Mouse (Mus musculus): ENCODE measurements around the gene Vipr2. TPM values are rescaled to one million over a fixed set of nuclear protein-coding genes. Genes with fewer than 3 reads are reported as not detected.

Vipr2 gene
- polyA plus RNA-seq, 1 experiment from 2014 or later = 2.7 TPM

DNA sequence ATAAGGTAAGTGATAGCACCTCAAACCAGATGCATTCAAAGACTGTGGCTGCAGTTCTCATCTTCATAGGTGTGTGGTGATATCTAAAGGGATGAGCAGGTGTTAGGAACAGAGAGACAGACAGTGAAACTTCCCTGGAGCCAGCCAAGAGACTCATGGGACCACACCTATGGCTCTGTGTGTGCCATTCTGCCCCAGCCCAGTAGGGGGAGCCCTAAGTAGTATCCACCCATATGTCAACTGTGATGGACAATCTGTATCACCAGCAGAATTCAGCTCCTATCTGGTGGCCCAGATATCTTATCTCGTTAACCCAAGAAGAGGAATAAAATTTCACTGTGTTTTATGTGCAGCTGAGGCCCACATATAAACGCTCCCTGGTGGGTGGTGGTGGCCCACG lies 99.4 kb downstream of the Vipr2 start:
- H3K36me3 ChIP-seq = no peaks in the 10 kb centered on the region
- H3K27ac ChIP-seq = no peak overlapping the region
- WGBS = 92% methylated on average over 3 of the region's 3 CpGs
- H3K9ac ChIP-seq = no peak overlapping the region
- ATAC-seq (ENCODE audit: insufficient number of reproducible peaks, low FRiP score, low TSS enrichment, low read depth) = no peak
- H3K27me3 ChIP-seq = no peaks in the 10 kb centered on the region
- H3K4me3 ChIP-seq = no peak overlapping the region
- H3K4me1 ChIP-seq = no peaks in the 10 kb centered on the region
- H3K4me2 ChIP-seq = no peak overlapping the region
- H3K9me3 ChIP-seq = no peaks in the 10 kb centered on the region

DNA sequence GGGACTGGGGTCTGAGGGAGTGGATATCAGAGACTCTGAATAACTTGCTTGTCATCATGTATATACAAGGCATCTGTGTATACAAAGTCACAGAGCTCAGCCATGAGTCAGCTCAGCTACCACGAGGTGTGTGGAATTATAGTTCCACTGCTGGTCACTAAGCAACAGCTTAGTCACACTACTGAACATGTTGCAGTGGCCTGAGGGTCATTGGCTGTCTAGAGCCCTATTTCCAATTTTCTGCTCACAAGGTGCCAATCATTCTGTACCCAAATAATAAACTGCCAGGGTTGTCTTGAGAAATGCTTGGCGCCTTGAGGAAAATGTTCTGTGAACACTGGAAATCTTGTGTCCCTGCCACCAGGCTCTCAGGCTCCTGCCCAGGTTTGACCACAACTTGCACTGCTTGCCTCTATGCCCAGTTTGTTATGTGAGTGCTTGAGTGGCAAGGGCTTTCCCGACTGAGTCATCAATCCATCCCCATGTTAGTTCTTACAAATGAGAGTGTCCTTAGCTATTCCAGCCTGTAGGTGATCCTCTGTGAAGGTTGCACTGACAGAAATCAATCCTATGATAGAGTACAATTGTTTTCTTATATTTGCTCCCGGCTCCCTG lies 104.0 kb downstream of the Vipr2 start:
- Histone ChIP-seq H3K27ac (no peak overlapping the region), H3K4me1 (no peaks in the 10 kb centered on the region), H3K4me2 (no peak overlapping the region), H3K4me3 (no peak overlapping the region), H3K9ac (no peak overlapping the region), H3K36me3 (no peaks in the 10 kb centered on the region), H3K9me3 (no peaks in the 10 kb centered on the region), H3K27me3 (no peaks in the 10 kb centered on the region)
- no peak for ATAC-seq (ENCODE audit: insufficient number of reproducible peaks, low FRiP score, low TSS enrichment, low read depth)
- WGBS = 76% methylated on average over 4 of the region's 4 CpGs

DNA sequence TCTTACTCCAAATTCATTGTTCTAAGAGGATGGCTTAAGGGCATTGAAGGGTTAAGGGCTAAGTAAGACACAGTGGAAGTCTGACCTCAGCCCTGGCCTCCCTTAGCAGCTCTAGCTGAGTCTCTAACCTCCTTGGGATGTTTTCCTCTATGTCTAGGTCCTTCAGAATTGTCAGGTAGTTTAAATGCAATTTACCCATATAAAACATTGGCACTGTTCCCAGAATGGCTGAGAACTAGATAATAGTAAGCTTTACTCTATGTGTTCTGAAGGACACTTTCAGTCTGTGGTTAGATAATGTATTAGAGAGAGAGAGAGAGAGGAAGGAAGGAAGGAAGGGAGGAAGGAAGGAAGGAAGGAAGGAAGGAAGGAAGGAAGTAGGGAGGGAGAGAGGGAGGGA lies 104.8 kb downstream of the Vipr2 start:
- H3K4me1 ChIP-seq = no peaks in the 10 kb centered on the region
- H3K27me3 ChIP-seq = no peaks in the 10 kb centered on the region
- no peaks in the 10 kb centered on the region for H3K9me3 ChIP-seq
- no peak for ATAC-seq (ENCODE audit: insufficient number of reproducible peaks, low FRiP score, low TSS enrichment, low read depth)
- H3K27ac ChIP-seq = no peak overlapping the region
- H3K4me3 ChIP-seq = no peak overlapping the region
- H3K4me2 ChIP-seq = no peak overlapping the region
- no peaks in the 10 kb centered on the region for H3K36me3 ChIP-seq
- no peak overlapping the region for H3K9ac ChIP-seq

DNA sequence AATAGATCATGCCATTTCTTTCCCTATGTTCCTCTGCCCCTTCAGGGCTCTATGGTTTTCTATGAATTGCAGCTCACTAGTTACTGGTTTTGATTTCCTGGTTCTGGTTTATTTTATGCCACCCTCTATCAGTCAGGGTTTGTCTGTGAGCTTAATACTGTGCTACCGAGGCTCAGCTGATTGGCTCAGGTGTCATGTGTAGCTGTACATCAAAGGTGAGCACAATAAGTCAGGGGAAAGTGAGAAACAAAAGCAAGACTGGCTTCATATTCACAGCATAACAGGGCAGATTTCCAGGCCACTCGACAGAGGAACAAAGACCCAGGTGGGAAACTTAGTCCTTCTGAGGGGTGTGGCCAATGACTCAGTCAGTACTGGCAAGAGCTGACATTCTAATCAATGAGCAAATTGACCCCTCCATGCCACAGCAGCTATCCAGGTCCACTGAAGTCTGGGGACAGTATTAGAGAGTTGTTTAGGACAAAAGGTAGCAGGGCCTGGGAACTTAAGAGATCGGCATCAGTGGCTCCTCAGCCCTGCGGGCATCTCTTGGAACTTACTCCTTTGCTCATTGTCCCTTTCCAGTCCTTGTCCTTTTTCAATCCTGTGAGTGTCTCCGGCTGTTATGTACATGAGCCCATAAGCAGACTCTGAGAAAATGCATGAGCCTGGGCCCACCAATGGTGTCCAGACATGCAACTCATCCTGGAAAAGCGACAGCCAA lies 105.8 kb downstream of the Vipr2 start:
- Histone ChIP-seq H3K27ac (no peak overlapping the region), H3K4me2 (no peak overlapping the region), H3K27me3 (no peaks in the 10 kb centered on the region), H3K9me3 (no peaks in the 10 kb centered on the region), H3K9ac (no peak overlapping the region), H3K4me1 (no peaks in the 10 kb centered on the region), H3K36me3 (no peaks in the 10 kb centered on the region), H3K4me3 (no peak overlapping the region)
- no peak for ATAC-seq (ENCODE audit: insufficient number of reproducible peaks, low FRiP score, low TSS enrichment, low read depth)
- WGBS = 79% methylated on average over 6 of the region's 6 CpGs

DNA sequence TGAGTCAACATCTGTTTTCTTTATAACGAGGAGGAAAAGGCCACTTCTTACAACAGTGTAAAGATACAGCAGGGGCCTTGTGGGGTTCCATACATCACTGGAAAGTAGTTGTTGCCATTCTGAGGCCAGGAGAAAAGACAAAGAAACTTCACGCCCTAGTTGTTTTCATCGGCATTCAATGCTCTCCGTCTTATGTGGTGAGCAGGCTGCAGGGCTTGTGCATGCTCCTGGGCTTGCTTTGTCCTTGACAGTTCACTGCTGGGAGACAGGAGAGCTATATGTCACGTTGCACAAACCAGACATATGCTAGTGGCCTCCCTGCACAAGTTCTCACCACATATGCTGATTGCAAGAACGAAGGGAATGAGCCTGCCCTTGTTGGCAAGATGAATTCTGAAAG lies 116.4 kb downstream of the Vipr2 start:
- no peaks in the 10 kb centered on the region; the same call in 1 of the 2 replicates for H3K4me1 ChIP-seq
- no peak overlapping the region for H3K9ac ChIP-seq
- no peak overlapping the region for H3K4me3 ChIP-seq
- H3K27me3 ChIP-seq = no peaks in the 10 kb centered on the region
- H3K27ac ChIP-seq = no peak overlapping the region
- no peaks in the 10 kb centered on the region for H3K9me3 ChIP-seq
- 65% methylated on average over 6 of the region's 6 CpGs for WGBS
- H3K4me2 ChIP-seq = no peak overlapping the region
- no peak for ATAC-seq (ENCODE audit: insufficient number of reproducible peaks, low FRiP score, low TSS enrichment, low read depth)
- H3K36me3 ChIP-seq = no peaks in the 10 kb centered on the region

DNA sequence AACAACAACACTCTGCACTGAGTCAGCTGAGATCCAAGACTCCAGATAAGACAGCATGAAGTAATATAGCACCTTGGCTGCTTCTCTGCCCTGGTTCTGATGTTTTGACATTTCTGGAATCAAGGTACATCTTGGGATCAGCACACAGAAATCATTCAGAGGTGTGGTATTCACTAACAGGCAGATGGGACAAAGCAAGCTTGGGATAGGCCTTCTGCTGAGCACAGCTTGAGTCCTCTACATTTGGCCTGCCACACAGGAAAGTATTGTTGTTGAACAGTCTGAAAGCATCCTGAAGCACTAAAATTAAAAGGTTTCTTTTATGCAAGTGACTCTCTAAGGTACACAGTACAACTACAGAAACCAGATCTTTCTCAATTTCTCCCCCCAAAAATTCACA lies 117.1 kb downstream of the Vipr2 start:
- ATAC-seq (ENCODE audit: insufficient number of reproducible peaks, low FRiP score, low TSS enrichment, low read depth) = no peak
- Histone ChIP-seq H3K9me3 (no peaks in the 10 kb centered on the region), H3K27me3 (no peaks in the 10 kb centered on the region), H3K4me2 (no peak overlapping the region), H3K9ac (no peak overlapping the region), H3K4me1 (no peaks in the 10 kb centered on the region; the same call in 1 of the 2 replicates), H3K36me3 (no peaks in the 10 kb centered on the region), H3K4me3 (no peak overlapping the region), H3K27ac (no peak overlapping the region)

Small RNAs within 50 kb of the gene (microRNA-seq; reads per million reads assigned to microRNA genes)
- gene Gm44372 = not detected

Other genes starting within 250 kb of the Vipr2 start
- 40.9 and 41.5 TPM in 2 replicates for gene Zfp386, start 30.0 kb upstream of the Vipr2 start, polyA plus RNA-seq (2015; fragmentation: Nextera tagmentation; extraction: Ambion mirVana)
- gene Wdr60, start 185.3 kb downstream of the Vipr2 start, polyA plus RNA-seq (2015; fragmentation: Nextera tagmentation; extraction: Ambion mirVana) = 23.1 and 28.3 TPM in 2 replicates
- gene Gm11027, start 197.7 kb downstream of the Vipr2 start, polyA plus RNA-seq (2015; fragmentation: Nextera tagmentation; extraction: Ambion mirVana) = not detected in 2 replicates
- gene Esyt2, start 203.5 kb downstream of the Vipr2 start, polyA plus RNA-seq (2015; fragmentation: Nextera tagmentation; extraction: Ambion mirVana) = 18.8 and 20.7 TPM in 2 replicates